Mouse (Mus musculus) layer of hippocampus, adult 18-20 months (tissue): Measurements from ENCODE around the gene Col3a1. TPM values are rescaled to one million over a fixed set of nuclear protein-coding genes. Genes with fewer than 3 reads are reported as not detected.

Experiments
- DNase-seq, 2 experiments: peaks; one replicate each; pipeline ENCODE4 v3.0.0; 2022; ENCODE audit warnings: low spot score in 2 of 2
- long read RNA-seq: library from polyadenylated mRNA; stranded (forward); transcript quantifications from one replicate; pipeline ENCODE4 v2.0.0, GENCODE M21; 2021
- total RNA-seq, 2 experiments: library from RNA; stranded (reverse); gene quantifications; 2 replicates each; pipeline ENCODE4 v1.2.3; 2021

Col3a1 gene
- 1 to 10 TPM; 1.9 to 2.2 TPM for total RNA-seq
- long read RNA-seq, full-length matches to known transcripts: 5 of 7 reads
- long read RNA-seq, partial matches to known transcripts: 1 of 7 reads
- long read RNA-seq, other reads (novel, unspliced or antisense): 1 of 7 reads

GRCm38 (mm10) chr1:45311388-45311787 is at the start of gene Col3a1:
Gene Col3a1, plus strand, starts transcription at chr1:45311538.
- no peak for DNase-seq

GRCm38 (mm10) chr1:45269421-45269820 is 41.9 kb upstream of the Col3a1 start:
- no peak for DNase-seq

- no peak for DNase-seq
Observed at GRCm38 (mm10) chr1:45276006-45276539, 35.3 kb upstream of the Col3a1 start.

- DNase-seq: no peak
Observed at GRCm38 (mm10) chr1:45287954-45288353, 23.4 kb upstream of the Col3a1 start.

- no peak for DNase-seq
Observed at GRCm38 (mm10) chr1:45290037-45290436, 21.3 kb upstream of the Col3a1 start.

GRCm38 (mm10) chr1:45299394-45300119 is 11.8 kb upstream of the Col3a1 start:
- DNase-seq: no peak

- DNase-seq: no peak
Observed at GRCm38 (mm10) chr1:45304273-45304672, 7.1 kb upstream of the Col3a1 start.

- DNase-seq: no peak
Observed at GRCm38 (mm10) chr1:45309015-45309414, 2.3 kb upstream of the Col3a1 start.

- DNase-seq: peak in 1 of 2 experiments; percentile 16
Observed at GRCm38 (mm10) chr1:45311962-45312361, 624 bp downstream of the Col3a1 start.

- DNase-seq: no peak
Observed at GRCm38 (mm10) chr1:45312870-45313269, 1.5 kb downstream of the Col3a1 start.

- DNase-seq: peak in 1 of 2 experiments; percentile 52
Observed at GRCm38 (mm10) chr1:45313696-45314295, 2.5 kb downstream of the Col3a1 start.

- DNase-seq: no peak
Observed at GRCm38 (mm10) chr1:45315767-45316528, 4.6 kb downstream of the Col3a1 start.

GRCm38 (mm10) chr1:45318241-45318640 is 6.9 kb downstream of the Col3a1 start:
- DNase-seq: no peak

- DNase-seq: no peak
Observed at GRCm38 (mm10) chr1:45320861-45321260, 9.5 kb downstream of the Col3a1 start.

GRCm38 (mm10) chr1:45329149-45329548 is 17.8 kb downstream of the Col3a1 start:
- no peak for DNase-seq

GRCm38 (mm10) chr1:45355944-45356343 is 44.6 kb downstream of the Col3a1 start:
- DNase-seq: no peak

GRCm38 (mm10) chr1:45358020-45358419 is 46.7 kb downstream of the Col3a1 start:
- DNase-seq: no peak

- no peak for DNase-seq
Observed at GRCm38 (mm10) chr1:45359147-45359546, 47.8 kb downstream of the Col3a1 start.

- no peak for DNase-seq
Observed at GRCm38 (mm10) chr1:45359673-45360072, 48.3 kb downstream of the Col3a1 start.

GRCm38 (mm10) chr1:45363274-45363673 is 51.9 kb downstream of the Col3a1 start:
- no peak for DNase-seq

- DNase-seq: no peak
Observed at GRCm38 (mm10) chr1:45365427-45365826, 54.1 kb downstream of the Col3a1 start.
